Mouse (Mus musculus) midbrain, postnatal 0 days (tissue): ENCODE measurements around the gene Rap2a. TPM values are rescaled to one million over a fixed set of nuclear protein-coding genes. Genes with fewer than 3 reads are reported as not detected.

Source experiments
- ATAC-seq: fragments of 200-750 bp; cut with Nextera tagmentation; 2 replicates; pipeline ENCODE4 v1.8.0; 2017; ENCODE audit warnings: moderate number of reproducible peaks, mild to moderate bottlenecking, moderate TSS enrichment, moderate library complexity; ENCODE audit not compliant: low FRiP score
- DNase-seq: peaks from one replicate; pipeline ENCODE4 v3.0.0-alpha.2; 2015; ENCODE audit warnings: low spot score
- H3K27ac ChIP-seq: fragments of 300-500 bp; sonication (generic); 2 replicates; pipeline ENCODE4 v1.5.1; 2014; ENCODE audit warnings: low read depth, mild to moderate bottlenecking, low read length, mixed read lengths
- H3K27me3 ChIP-seq: fragments of 300-500 bp; sonication (generic); 2 replicates; pipeline ENCODE4 v1.6.1; 2014; ENCODE audit warnings: low read length, control low read depth, mixed read lengths; ENCODE audit not compliant: insufficient read depth
- H3K36me3 ChIP-seq: fragments of 300-500 bp; sonication (generic); 2 replicates; pipeline ENCODE4 v1.6.1; 2014; ENCODE audit warnings: low read length, control low read depth, mixed read lengths; ENCODE audit not compliant: insufficient read depth
- H3K4me1 ChIP-seq: fragments of 300-500 bp; sonication (generic); 2 replicates; pipeline ENCODE4 v1.6.1; 2014; ENCODE audit warnings: mild to moderate bottlenecking, control low read depth, antibody characterized with exemption, low read length, mixed read lengths; ENCODE audit not compliant: insufficient read depth
- H3K4me2 ChIP-seq: fragments of 300-500 bp; sonication (generic); 2 replicates; pipeline ENCODE4 v1.6.1; 2014; ENCODE audit warnings: low read depth, mild to moderate bottlenecking, low read length, mixed read lengths; ENCODE audit not compliant: poor library complexity, severe bottlenecking
- H3K4me3 ChIP-seq: fragments of 300-500 bp; sonication (generic); 2 replicates; pipeline ENCODE4 v1.5.1; 2014; ENCODE audit warnings: low read depth, mild to moderate bottlenecking, low read length, moderate library complexity
- H3K9ac ChIP-seq: fragments of 300-500 bp; sonication (generic); replicated peaks from 2 replicates; pipeline ENCODE4 v1.6.1; 2014; ENCODE audit warnings: mild to moderate bottlenecking, low read length, moderate library complexity, mixed read lengths; ENCODE audit not compliant: poor library complexity, severe bottlenecking
- H3K9me3 ChIP-seq: fragments of 300-500 bp; sonication (generic); 2 replicates; pipeline ENCODE4 v1.6.1; 2016; ENCODE audit warnings: low read length, control low read depth
- CTCF ChIP-seq: IDR thresholded peaks from 2 replicates; pipeline ENCODE4 v1.5.1; 2016; ENCODE audit warnings: antibody characterized with exemption, mild to moderate bottlenecking
- WGBS: fragments of 180-500 bp; shearing (Covaris S2); extraction: QIAGEN DNeasy Blood & Tissue Kit; methylation state at CpG from one replicate; pipeline ENCODE4 v1.1.7; 2014; 5-methylcytosine and 5-hydroxymethylcytosine counted together
- polyA plus RNA-seq: library from polyadenylated mRNA; unstranded; fragments of >200 nt; fragmentation: Nextera tagmentation; extraction: Ambion mirVana; gene quantifications from 2 replicates; pipeline ENCODE4 v1.2.1, GENCODE M21; 2015
- total RNA-seq: library from RNA; depleted of rRNA; stranded (reverse); fragments of >200 nt; gene quantifications from 2 replicates; pipeline ENCODE4 v1.2.3, GENCODE M21; 2014; rRNA removed

Rap2a gene
- total RNA-seq: 50.4 and 51.4 TPM in 2 replicates
- polyA plus RNA-seq: 22.9 and 25.6 TPM in 2 replicates

GRCm38 (mm10) chr14:120477982-120478568 is at the start of gene Rap2a:
TSS of gene Rap2a (plus strand) at chr14:120478444.
- H3K4me3 ChIP-seq: peak within 1 kb of the TSS; percentile 84
- WGBS: under 1% methylated on average over 60 of the region's 78 CpGs
- no peak for TF ChIP-seq CTCF
- peak within 1 kb of the TSS; percentile 68 for H3K4me2 ChIP-seq
- peak within 1 kb of the TSS; percentile 89 for H3K9ac ChIP-seq
- peak within 1 kb of the TSS; percentile 99 for H3K27ac ChIP-seq
- H3K4me1 ChIP-seq: peaks cover 6% of the 10 kb centered on the region; the same call in 1 of the 2 replicates
- no peaks in the 10 kb centered on the region for H3K27me3 ChIP-seq
- ATAC-seq: peak; percentile 92
- no peaks in the 10 kb centered on the region for H3K9me3 ChIP-seq
- no peaks in the 10 kb centered on the region for H3K36me3 ChIP-seq
- DNase-seq: peak; percentile 99

DNA sequence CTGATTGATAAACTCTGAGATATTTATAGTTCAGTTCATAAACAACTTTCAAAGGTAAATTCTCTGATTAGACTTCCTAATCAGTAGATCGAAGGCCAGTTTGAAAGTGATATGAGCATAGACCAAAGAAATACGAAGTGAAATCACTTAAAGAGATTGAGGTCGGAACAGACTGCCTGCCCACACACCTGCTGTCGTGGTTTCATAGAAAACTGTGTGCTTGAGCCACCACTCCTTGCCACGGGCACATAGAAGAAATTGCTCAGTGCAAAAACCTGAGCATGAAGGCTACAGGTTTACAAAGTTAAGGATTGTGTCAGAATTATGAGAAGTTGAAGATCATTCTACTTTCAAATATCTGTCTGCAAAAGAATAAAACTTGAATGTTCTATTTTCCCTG is 49.7 kb upstream of the Rap2a start:
- H3K4me1 ChIP-seq: no peaks in the 10 kb centered on the region
- no peaks in the 10 kb centered on the region for H3K27me3 ChIP-seq
- H3K4me3 ChIP-seq: no peak overlapping the region
- H3K27ac ChIP-seq: no peak overlapping the region
- no peak for DNase-seq
- H3K4me2 ChIP-seq: no peak overlapping the region
- no peak overlapping the region for H3K9ac ChIP-seq
- 93% methylated on average over 5 of the region's 5 CpGs for WGBS
- ATAC-seq: no peak
- peaks cover 5% of the 10 kb centered on the region for H3K36me3 ChIP-seq
- TF ChIP-seq CTCF: no peak
- 0 out of 2 replicates have a peak, but pooled peaks cover 7% of the 10 kb centered on the region for H3K9me3 ChIP-seq

DNA sequence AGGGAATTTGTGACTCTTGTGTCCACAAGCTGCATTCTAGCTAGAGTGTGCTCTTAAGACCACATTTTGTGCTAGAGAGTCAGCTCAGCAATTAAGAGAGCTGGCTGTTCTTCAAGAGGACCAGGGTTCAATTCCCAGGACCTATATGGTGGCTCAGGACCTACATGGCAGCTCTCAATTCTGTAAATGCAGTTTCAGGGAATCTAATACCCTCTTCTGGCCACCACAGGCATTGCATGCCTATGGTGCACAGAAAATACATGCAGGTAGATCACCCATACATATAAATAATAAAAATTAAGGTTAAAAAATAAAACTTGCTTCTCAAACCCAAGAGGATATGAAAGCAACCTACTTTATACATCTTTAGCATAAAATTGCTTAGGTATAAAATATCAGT is 45.5 kb upstream of the Rap2a start:
- H3K4me3 ChIP-seq: no peak overlapping the region
- no peak overlapping the region for H3K27ac ChIP-seq
- no peak overlapping the region for H3K4me2 ChIP-seq
- H3K9me3 ChIP-seq: no peaks in the 10 kb centered on the region
- H3K9ac ChIP-seq: no peak overlapping the region
- ATAC-seq (no peak), DNase-seq (no peak)
- H3K4me1 ChIP-seq: no peaks in the 10 kb centered on the region
- TF ChIP-seq CTCF: peak; percentile 56
- no peaks in the 10 kb centered on the region for H3K27me3 ChIP-seq
- H3K36me3 ChIP-seq: no peaks in the 10 kb centered on the region

GRCm38 (mm10) chr14:120433931-120434398 is 44.3 kb upstream of the Rap2a start:
- WGBS: 65% methylated on average over 8 of the region's 8 CpGs
- Histone ChIP-seq H3K36me3 (no peaks in the 10 kb centered on the region), H3K9ac (no peak overlapping the region), H3K4me3 (no peak overlapping the region), H3K4me1 (no peaks in the 10 kb centered on the region), H3K9me3 (no peaks in the 10 kb centered on the region), H3K27ac (no peak overlapping the region), H3K27me3 (no peaks in the 10 kb centered on the region), H3K4me2 (no peak overlapping the region)
- no peak for ATAC-seq
- no peak for DNase-seq
- no peak for TF ChIP-seq CTCF

DNA sequence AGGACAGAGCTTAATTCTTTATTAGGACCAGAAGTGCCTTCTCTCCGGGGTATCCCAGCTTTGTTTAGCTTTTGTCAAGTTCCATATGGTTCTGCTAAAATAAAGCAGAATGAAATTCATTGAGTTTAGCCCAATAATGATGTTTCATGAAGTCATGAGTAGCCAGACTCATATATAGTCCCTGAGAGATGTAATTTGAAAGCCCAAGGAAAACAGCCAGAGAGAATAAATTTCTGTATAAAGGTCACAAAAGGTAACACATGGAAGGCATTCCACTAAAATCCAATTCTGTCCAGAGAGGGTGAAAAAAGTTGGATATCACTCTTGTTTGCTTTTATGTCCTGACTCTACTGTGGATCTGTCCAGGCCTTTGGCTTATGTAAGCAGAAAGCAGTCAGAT is 43.4 kb upstream of the Rap2a start:
- H3K27ac ChIP-seq: no peak overlapping the region
- no peak for DNase-seq

GRCm38 (mm10) chr14:120440716-120441115 is 37.5 kb upstream of the Rap2a start:
- no peak for DNase-seq
- H3K4me2 ChIP-seq: no peak overlapping the region
- no peak overlapping the region for H3K27ac ChIP-seq
- ATAC-seq: no peak
- TF ChIP-seq CTCF: no peak
- no peaks in the 10 kb centered on the region for H3K27me3 ChIP-seq
- no peaks in the 10 kb centered on the region for H3K36me3 ChIP-seq
- no peaks in the 10 kb centered on the region for H3K4me1 ChIP-seq
- no peak overlapping the region for H3K9ac ChIP-seq
- no peaks in the 10 kb centered on the region for H3K9me3 ChIP-seq
- no peak overlapping the region for H3K4me3 ChIP-seq

More for the DNA sequence above, 43.4 kb upstream of the Rap2a start:
- Histone ChIP-seq H3K4me1 (no peaks in the 10 kb centered on the region), H3K9ac (no peak overlapping the region), H3K27me3 (no peaks in the 10 kb centered on the region), H3K4me3 (no peak overlapping the region), H3K9me3 (no peaks in the 10 kb centered on the region), H3K36me3 (no peaks in the 10 kb centered on the region), H3K4me2 (no peak overlapping the region)
- WGBS: 77% methylated on average over 1 of the region's 1 CpGs
- ATAC-seq: no peak
- TF ChIP-seq CTCF: no peak
